15 mouse cellular contexts compared by ENCODE assay signal in the genomic region with DNA sequence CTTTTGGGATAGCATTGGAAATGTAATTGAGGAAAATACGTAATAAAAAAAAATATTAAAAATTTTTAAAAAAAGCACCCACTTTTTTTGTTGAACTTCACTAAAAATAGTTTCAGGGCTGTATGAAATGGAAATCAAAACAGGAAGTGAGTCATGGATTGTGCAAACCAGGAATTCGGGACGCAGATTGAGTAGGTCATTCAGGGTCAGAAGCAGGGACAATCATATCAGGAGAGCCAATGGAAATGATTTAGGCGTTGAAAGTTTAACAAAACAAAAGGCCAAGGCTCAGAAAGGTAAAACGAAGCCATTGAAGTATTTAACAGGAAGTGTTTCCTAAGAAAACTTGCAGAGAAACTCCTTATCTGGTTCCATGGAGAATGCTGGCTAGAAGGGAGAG.
DNase-seq lines count a peak whose midpoint lies in the region; ATAC-seq and TF ChIP-seq lines count a peak whose summit lies in the region.
"Had no signal": no experiment of that assay in that cellular context is flagged by ENCODE, and none has a peak within 500 bp of the region (broad histone marks: within the 10 kb centered on the region; RNA-seq: fewer than 3 reads in every experiment).

No protein-coding gene starts in this region.

- no peak overlapping the region for H3ac ChIP-seq in C2C12 (ENCODE audit: control insufficient read depth, insufficient read length, low read depth)

- H3K9me3 ChIP-seq in kidney, embryonic 15.5 days (replicated peaks), result no peaks in the 10 kb centered on the region
- no peaks in the 10 kb centered on the region for H3K9me3 ChIP-seq in liver, embryonic 12.5 days (replicated peaks)
- H3K9me3 ChIP-seq: forebrain, embryonic 15.5 days; neural tube, embryonic 12.5 days had no signal

- ATAC-seq in kidney, embryonic 15.5 days (replicated peaks; ENCODE audit: low FRiP score), result no peak
- ATAC-seq in megakaryocyte, adult 5-6 weeks (ENCODE audit: poor library complexity, severe bottlenecking), result peak; percentile 93
- ATAC-seq in liver, embryonic 12.5 days, result no peak
- ATAC-seq: forebrain, embryonic 15.5 days had no signal

- no peak overlapping the region for H3K9ac ChIP-seq in kidney, embryonic 15.5 days
- H3K9ac ChIP-seq in liver, embryonic 12.5 days, result no peak overlapping the region
- H3K9ac ChIP-seq: forebrain, embryonic 15.5 days; neural tube, embryonic 12.5 days had no signal

- H3K4me1 ChIP-seq in kidney, embryonic 15.5 days, result no peaks in the 10 kb centered on the region
- H3K4me1 ChIP-seq in liver, embryonic 12.5 days, result no peaks in the 10 kb centered on the region
- H3K4me1 ChIP-seq: forebrain, embryonic 15.5 days; neural tube, embryonic 12.5 days had no signal

- H3K79me2 ChIP-seq in C2C12 (ENCODE audit: control insufficient read depth, insufficient read depth), result no peaks in the 10 kb centered on the region

- DNase-seq in kidney, adult 11 months, result peak; percentile 4
- peak; percentile 30 for DNase-seq in NIH3T3 (ENCODE audit: low read depth)
- DNase-seq in cerebellum, adult 8-10 months, result no peak
- DNase-seq: cerebellum, adult 18-20 months; kidney, postnatal 4 days; liver; midbrain, embryonic 14.5 days; thymus, adult 18-20 months had no signal

- no peak overlapping the region for H3K4me2 ChIP-seq in kidney, embryonic 15.5 days
- H3K4me2 ChIP-seq in liver, embryonic 12.5 days, result no peak overlapping the region
- H3K4me2 ChIP-seq: forebrain, embryonic 15.5 days; neural tube, embryonic 12.5 days had no signal

- H3K36me3 ChIP-seq in kidney, embryonic 15.5 days, result no peaks in the 10 kb centered on the region
- no peaks in the 10 kb centered on the region for H3K36me3 ChIP-seq in C2C12 (ENCODE audit: control insufficient read depth, insufficient read depth)
- H3K36me3 ChIP-seq in liver, embryonic 12.5 days, result no peaks in the 10 kb centered on the region
- H3K36me3 ChIP-seq: forebrain, embryonic 15.5 days; neural tube, embryonic 12.5 days had no signal

- TF ChIP-seq CTCF in C2C12 (IDR thresholded peaks at IDR 0.05; ENCODE audit: control insufficient read depth, insufficient read depth, insufficient read length), result no peak

- no peaks in the 10 kb centered on the region for H3K27me3 ChIP-seq in kidney, embryonic 15.5 days
- H3K27me3 ChIP-seq in C2C12 (ENCODE audit: control insufficient read depth, insufficient read depth, insufficient read length), result no peaks in the 10 kb centered on the region
- no peaks in the 10 kb centered on the region for H3K27me3 ChIP-seq in liver, embryonic 12.5 days (replicated peaks)
- H3K27me3 ChIP-seq: CH12.LX; forebrain, embryonic 15.5 days; neural tube, embryonic 12.5 days had no signal

- no peak overlapping the region for H3K27ac ChIP-seq in kidney, embryonic 15.5 days
- H3K27ac ChIP-seq in liver, embryonic 12.5 days, result no peak overlapping the region
- H3K27ac ChIP-seq: forebrain, embryonic 15.5 days; neural tube, embryonic 12.5 days had no signal

- H3K4me3 ChIP-seq in kidney, embryonic 15.5 days (replicated peaks), result no peak overlapping the region
- H3K4me3 ChIP-seq in C2C12 (ENCODE audit: insufficient read depth, poor library complexity, severe bottlenecking), result no peak overlapping the region
- H3K4me3 ChIP-seq in liver, embryonic 12.5 days, result no peak overlapping the region
- H3K4me3 ChIP-seq: forebrain, embryonic 15.5 days; neural tube, embryonic 12.5 days had no signal

- H3K79me3 ChIP-seq in C2C12 (ENCODE audit: low read depth), result no peaks in the 10 kb centered on the region

- 69% methylated on average over 5 of the region's 5 CpGs for WGBS in kidney, embryonic 15.5 days
- 45% methylated on average over 5 of the region's 5 CpGs for WGBS in liver, embryonic 12.5 days (ENCODE audit: insufficient replicate concordance)

TF ChIP-seq in C2C12, 6 proteins besides CTCF, POLR2A, EP300 and RAD21:
- no peak for TF ChIP-seq USF1 (IDR thresholded peaks at IDR 0.05; ENCODE audit: low read depth)
- peak; percentile 67 for TF ChIP-seq CEBPB (IDR thresholded peaks at IDR 0.05; ENCODE audit: low read depth)
TF ChIP-seq in C2C12: peak in this region for 1.
